Comparison of ENCODE assay signal across 28 mouse cellular contexts in genomic region chr4:62819889-62820288, GRCm38 (mm10).
"Had no signal": no experiment of that assay in that cellular context is flagged by ENCODE, and none has a peak within 500 bp of the region (broad histone marks: within the 10 kb centered on the region; RNA-seq: fewer than 3 reads in every experiment).

No protein-coding gene starts in this region.

- H3K36me3 ChIP-seq: heart, embryonic 12.5 days; heart, embryonic 13.5 days; heart, embryonic 15.5 days; hindbrain, embryonic 10.5 days; hindbrain, embryonic 12.5 days; hindbrain, embryonic 13.5 days; hindbrain, embryonic 15.5 days; intestine, embryonic 15.5 days; kidney, embryonic 15.5 days had no signal

- H3K4me3 ChIP-seq: heart, embryonic 12.5 days; heart, embryonic 13.5 days; heart, embryonic 15.5 days; hindbrain, embryonic 10.5 days; hindbrain, embryonic 12.5 days; hindbrain, embryonic 13.5 days; hindbrain, embryonic 15.5 days; intestine, embryonic 15.5 days; kidney, embryonic 15.5 days; layer of hippocampus, adult 2 months; left cerebral cortex, adult 2 months had no signal

- H3K27ac ChIP-seq: heart, embryonic 13.5 days; heart, embryonic 15.5 days; hindbrain, embryonic 10.5 days; hindbrain, embryonic 12.5 days; hindbrain, embryonic 13.5 days; hindbrain, embryonic 14.5 days; hindbrain, embryonic 15.5 days; hindbrain, postnatal 0 days; intestine, embryonic 15.5 days; kidney, embryonic 15.5 days; kidney, postnatal 0 days; layer of hippocampus, adult 2 months; left cerebral cortex, adult 2 months had no signal

- DNase-seq: heart, postnatal 10 days; heart, postnatal 14 days; heart, postnatal 4 days; kidney, adult 11 months; kidney, adult 18-20 months; kidney, adult 2 months; kidney, adult 8-10 months; kidney, adult 9 months; kidney, postnatal 10 days; kidney, postnatal 14 days; kidney, postnatal 36 days; kidney, postnatal 4 days; layer of hippocampus, adult 9-11 months; layer of hippocampus, postnatal 36 days had no signal

- H3K27me3 ChIP-seq: heart, embryonic 12.5 days; heart, embryonic 15.5 days; hindbrain, embryonic 12.5 days; hindbrain, embryonic 13.5 days; hindbrain, embryonic 15.5 days; intestine, embryonic 15.5 days; kidney, embryonic 15.5 days had no signal

- H3K9me3 ChIP-seq: heart, embryonic 12.5 days; heart, embryonic 13.5 days; heart, embryonic 15.5 days; hindbrain, embryonic 10.5 days; hindbrain, embryonic 12.5 days; hindbrain, embryonic 13.5 days; hindbrain, embryonic 15.5 days; intestine, embryonic 15.5 days; kidney, embryonic 15.5 days had no signal

- H3K4me1 ChIP-seq: heart, embryonic 12.5 days; heart, embryonic 13.5 days; heart, embryonic 15.5 days; hindbrain, embryonic 12.5 days; intestine, embryonic 15.5 days; kidney, embryonic 15.5 days had no signal
